Mouse (Mus musculus): ENCODE measurements around the gene Vmn2r28.
"Not testable (repeated sequence)": the region's sequence is repeated elsewhere in the genome, so short reads cannot be mapped to it uniquely, and the experiment has no call there.

Gene Vmn2r28

GRCm38 (mm10) chr7:5493856-5494255, at the start of gene Vmn2r28:
Gene Vmn2r28, minus strand, starts transcription at chr7:5493956.
- not testable (repeated sequence) for DNase-seq (ENCODE audit: low read depth, low spot score)

DNA sequence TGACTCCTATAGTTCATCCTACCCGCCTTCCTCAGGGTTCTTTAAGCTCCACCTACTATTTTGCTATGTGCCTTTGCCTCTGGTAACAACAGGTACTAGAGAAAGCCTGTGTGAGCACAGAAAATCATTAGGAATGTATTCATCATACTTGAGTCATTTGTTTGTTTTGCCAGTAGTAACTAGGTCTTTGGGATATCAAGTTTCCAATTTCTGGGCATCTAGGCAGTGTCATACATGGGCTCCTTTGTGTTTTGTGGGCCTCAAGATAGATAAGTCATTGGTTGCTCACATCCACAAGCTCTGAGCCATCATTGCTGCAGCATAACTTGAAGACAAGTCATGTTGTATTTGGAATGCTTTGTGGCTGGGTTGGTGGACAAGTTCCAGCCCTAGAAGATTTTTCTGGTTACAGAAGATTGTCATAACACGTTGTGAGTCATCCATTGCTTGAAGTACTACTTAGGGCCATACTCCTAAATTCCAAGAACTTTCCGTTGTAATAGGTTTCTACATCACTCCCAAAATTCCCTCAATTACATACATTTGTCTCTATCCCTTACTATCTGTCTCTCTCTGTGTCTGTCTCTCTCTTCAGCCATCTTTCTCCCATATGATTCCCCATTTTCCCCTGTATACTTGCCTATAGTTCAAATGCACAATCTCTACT, 47.1 kb upstream of the Vmn2r28 start:
- not testable (repeated sequence) for DNase-seq (ENCODE audit: low read depth, low spot score)

DNA sequence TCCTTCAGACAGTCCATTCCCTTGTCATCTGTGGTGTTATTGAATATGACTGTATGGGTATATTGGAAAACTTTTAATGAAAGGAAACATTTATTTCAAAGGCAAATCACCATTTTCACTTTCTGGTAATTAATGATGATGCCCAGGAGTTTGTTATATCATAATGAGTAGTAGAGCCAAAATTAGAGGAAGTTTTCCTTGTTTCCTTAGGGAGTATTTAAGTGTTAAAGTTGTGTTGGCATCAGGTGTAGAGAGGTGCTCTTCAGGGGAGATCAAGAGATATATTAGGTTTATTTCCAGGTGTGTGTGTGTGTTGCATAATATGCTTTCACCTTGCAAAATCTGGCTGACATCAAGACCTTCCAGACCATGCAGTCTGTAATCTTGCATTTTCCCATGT, 37.1 kb downstream of the Vmn2r28 start, which contains the start of gene Vmn1r59:
Vmn1r59 (minus strand) TSS at position 101 of the 400 bp plus-strand sequence.
- no peak for DNase-seq (ENCODE audit: low read depth, low spot score)

DNA sequence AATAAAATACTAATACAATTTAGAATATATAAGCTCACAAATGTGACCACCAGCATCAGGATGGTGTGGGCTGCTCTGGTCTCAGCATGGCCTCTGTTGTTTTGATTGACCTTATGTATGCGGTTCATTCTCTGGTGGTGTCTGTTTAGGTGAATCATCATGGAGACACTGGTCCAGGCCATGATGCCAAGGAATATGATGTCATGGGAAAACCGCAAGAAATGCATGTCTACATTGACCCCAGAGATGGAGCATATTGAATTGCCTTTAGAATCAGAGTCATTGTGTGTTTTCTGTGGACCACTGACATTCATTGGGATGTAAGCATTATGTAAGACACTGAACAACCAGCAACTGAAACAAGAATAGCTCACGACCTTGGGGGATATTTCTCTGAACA, 39.7 kb downstream of the Vmn2r28 start:
- DNase-seq (ENCODE audit: low read depth, low spot score), result not testable (repeated sequence)

GRCm38 (mm10) chr7:5448627-5449026, 45.1 kb downstream of the Vmn2r28 start:
- no peak for DNase-seq (ENCODE audit: low read depth, low spot score)
